Mouse (Mus musculus) naive thymus-derived CD4-positive, alpha-beta T cell, adult 2 months (primary cell): ENCODE results near the gene Elac2.

Experiments used
- DNase-seq: peaks from one replicate; pipeline ENCODE4 v3.0.0-alpha.2; 2011; ENCODE audit warnings: low read depth

The Elac2 gene

DNA sequence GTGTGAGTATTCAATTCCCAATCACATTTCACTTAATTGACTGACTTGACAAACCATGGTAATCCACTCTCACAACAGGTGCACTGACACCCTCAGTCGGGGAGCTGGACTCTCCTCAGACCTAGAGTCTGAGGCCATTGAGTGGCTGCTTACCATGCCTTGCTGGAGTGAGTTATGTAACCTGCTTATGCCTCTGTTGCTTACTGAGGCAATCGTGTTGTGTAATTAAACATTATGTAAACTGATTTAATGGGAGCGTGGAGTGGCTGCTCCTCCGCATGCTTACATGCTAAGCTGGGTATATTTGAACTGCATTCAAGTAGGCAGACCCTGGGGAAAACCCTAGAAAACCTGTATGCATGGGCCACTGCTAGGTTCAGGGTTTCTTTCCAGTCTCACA, 41.9 kb downstream of the Elac2 start:
- no peak for DNase-seq

DNA sequence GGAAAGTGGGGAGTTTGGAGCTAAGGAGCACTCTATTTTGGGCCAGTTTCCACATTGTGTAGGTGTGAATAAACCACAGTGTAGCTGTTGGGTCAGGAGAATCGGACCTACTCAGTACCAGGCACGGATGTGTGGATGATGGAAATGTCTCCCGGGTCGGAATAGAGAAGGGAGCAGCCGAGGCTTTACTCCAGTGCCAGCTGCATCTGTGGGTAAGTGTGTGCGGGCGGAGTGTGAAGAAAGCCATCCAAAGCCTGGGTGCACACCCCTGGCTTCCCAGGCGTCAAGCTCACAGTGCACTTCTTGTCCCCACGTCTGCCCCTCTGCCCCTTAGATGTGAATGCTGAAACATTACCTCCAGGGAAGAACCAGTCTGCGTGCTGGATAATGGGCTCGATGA, 43.9 kb downstream of the Elac2 start:
- no peak for DNase-seq

DNA sequence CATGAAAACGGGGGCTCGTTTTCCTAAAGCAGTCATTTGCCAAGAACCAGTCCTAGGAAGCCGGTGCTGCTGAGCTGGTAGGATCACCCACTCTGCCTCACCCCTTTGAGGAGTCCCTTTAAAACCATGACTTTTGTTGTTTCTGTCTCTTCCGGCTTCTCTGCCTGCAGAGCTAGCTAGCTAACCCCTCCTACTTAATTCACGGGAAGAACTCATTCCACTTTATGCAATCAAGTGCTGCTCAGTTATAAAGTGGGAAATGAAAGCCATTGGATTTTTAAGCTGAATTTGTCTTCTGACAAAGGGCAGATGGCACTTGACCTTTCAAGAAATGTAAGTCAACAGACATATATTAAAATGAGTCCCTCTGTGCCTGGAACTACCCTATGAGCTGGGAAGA, 49.2 kb downstream of the Elac2 start:
- no peak for DNase-seq

DNA sequence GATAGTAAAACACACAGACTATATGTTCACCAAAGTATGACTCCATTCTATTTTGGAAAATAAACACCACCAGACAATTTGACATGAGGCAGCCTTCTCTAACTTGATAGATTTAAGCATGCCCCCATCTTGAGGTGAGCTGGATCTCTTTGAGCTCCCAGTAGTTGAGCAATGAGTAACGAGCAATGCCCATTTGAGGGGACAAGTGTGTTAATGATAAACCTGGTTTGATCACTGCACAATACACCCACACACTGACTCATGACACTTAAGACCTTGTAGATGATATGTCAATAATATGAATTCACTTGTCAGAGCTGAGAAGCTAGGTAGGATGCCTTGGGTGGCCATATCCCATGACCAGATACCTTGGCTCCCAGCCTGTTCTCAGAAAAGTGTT, 51.4 kb downstream of the Elac2 start:
- no peak for DNase-seq

DNA sequence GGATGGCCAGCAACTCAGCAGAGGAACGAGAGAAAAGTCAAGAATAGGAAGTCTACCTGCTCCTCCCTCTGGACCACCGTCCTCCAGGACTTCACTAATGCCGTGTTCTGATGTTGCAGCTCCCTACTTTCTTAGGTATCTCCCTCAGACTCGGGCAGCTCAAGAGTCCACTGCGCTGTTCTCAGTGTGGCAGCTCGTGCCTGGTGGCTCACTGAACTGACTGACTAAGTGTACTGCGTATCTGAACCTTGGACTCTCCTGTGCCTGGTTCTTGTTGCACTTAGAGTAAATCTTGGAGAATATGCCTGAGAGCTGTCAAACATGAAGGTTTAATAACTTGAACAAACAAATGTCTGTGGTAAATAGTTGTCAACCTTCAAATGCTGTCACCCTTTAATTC, 53.4 kb downstream of the Elac2 start:
- no peak for DNase-seq

DNA sequence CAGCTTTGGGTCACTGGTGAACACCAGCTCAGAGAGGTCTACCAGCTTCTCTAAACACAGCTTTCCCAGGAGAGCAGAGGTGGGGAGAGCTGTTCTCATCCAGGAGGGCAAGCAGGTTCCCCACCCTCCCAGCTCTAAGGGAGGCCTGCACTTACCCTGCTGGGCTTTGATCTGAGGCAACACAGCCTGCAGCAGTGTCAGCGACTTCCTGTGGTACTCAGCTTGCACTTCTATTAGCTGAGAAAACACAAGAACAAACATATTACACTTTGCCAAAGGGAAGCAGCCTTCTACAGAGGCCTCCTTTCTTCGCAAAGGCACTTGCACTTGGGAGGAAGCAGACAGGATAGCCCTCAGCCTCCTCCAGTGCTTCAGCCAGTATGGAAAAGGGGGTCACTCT, 60.2 kb downstream of the Elac2 start:
- DNase-seq, result no peak

DNA sequence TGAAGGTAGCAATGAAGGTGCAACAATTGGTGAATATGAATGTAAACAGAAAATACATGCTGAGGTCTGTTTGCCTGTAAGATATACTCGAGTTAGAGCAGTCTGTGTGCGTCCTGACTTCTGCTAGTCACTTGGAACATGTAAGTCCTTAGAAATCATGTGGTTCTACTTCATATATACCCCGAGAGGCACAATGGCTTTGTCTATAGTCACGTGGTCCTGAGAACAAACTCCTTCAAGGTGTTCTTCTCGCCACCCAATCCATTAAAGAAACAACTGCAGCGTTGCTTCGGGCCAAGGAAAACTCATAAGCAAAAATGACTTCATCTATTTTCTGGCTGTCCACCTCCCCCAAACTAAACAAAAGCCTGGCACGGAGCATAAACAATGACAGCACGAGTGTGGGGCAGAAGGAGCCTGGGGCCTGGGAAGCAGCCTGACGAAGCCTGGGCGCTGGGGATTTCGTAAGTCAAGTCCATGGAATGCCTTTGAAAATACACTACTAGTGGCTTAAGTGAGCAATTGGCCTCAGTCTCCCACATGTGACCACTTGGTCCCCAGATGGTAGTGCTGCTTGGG, 60.8 kb downstream of the Elac2 start:
- DNase-seq, result no peak

DNA sequence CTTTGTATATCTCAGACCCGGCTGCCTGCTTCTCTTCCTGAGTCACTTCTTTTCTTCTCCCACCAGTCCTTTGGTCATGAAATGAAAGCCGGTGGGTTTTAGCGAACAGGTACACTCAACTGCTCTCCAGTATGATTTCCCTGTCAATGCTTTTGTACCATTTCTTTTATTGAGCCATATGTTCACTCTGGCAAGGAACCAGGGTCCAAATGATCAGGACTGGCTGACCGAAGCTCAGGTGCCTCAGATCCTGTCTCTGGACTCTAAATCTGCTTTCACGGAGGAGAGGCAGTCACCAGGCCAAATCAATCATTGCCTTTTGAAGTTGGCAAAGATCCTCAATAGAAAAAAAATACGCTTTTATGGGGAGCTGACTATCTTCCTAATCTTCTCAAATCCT, 61.7 kb downstream of the Elac2 start:
- DNase-seq, result no peak

DNA sequence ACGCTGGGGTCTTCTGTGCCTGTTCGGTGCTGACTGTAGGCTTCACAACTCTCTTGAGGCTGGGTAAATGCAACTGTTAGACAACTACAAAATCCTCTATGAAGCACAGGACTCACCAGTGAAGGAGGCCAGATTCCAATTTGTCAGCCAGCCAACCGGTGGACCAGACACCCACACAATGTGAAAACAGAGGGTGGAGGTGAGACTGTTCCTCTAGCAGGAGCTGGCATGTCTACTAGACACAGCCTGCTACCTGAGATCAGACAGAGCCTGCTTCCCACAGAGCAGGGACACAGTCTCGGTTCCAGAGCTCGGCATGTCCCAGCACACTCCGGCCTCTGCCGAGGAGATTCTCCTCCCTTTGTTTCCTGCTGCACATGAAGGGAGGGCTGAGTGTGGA, 70.3 kb downstream of the Elac2 start:
- no peak for DNase-seq

DNA sequence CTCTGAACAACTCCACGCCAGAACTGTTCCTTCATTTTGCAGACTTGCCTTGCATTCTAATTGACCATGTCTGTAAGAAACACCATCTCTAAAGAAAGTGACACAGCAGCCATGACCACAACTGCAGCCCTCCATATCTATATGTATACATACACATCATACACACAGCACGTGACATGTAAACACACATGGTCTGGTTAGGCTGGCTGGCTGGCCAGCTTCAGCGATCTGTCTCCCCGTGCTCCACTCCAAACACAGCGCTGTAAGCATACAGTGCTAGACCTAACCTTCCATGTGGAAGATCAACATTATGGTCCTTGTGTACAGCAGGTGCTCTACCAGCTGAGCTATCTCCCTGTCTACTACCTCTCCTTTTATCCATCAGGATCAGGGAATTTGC, 72.0 kb downstream of the Elac2 start:
- no peak for DNase-seq
